Mouse (Mus musculus) ES-E14 (cell line): ENCODE results near the gene Tph1. TPM values are rescaled to one million over a fixed set of nuclear protein-coding genes. Genes with fewer than 3 reads are reported as not detected.

Source experiments
- DNase-seq: peaks from one replicate; pipeline ENCODE4 v3.0.0-alpha.2; 2013; ENCODE audit warnings: low read depth, low spot score
- H3K27ac ChIP-seq: 2 replicates; pipeline ENCODE4 v1.5.1; 2012; ENCODE audit warnings: low read depth, mild to moderate bottlenecking, low read length, moderate library complexity, mixed read lengths; ENCODE audit not compliant: poor library complexity, insufficient read depth, severe bottlenecking
- H3K36me3 ChIP-seq: 2 replicates; pipeline ENCODE4 v1.6.1; 2012; ENCODE audit warnings: mild to moderate bottlenecking, low read length, moderate library complexity, mixed read lengths; ENCODE audit not compliant: control insufficient read depth, poor library complexity, insufficient read depth, severe bottlenecking
- H3K4me1 ChIP-seq, 2 experiments: fragments of 150-350 bp in 1 of 2; sonication (generic) in 1 of 2; 2 replicates each; pipeline ENCODE4 v1.6.1; 2012; ENCODE audit warnings: low read length in 2 of 2, mild to moderate bottlenecking in 1 of 2, mixed read lengths in 1 of 2; ENCODE audit not compliant: control insufficient read depth in 2 of 2, insufficient read depth in 2 of 2, poor library complexity in 1 of 2
- H3K4me3 ChIP-seq, 2 experiments: fragments of 150-350 bp in 1 of 2; sonication (generic) in 1 of 2; 2 replicates each; pipeline ENCODE4 v1.5.1; 2012; ENCODE audit warnings: low read length in 2 of 2, low read depth in 1 of 2, mild to moderate bottlenecking in 1 of 2, mixed read lengths in 1 of 2; ENCODE audit not compliant: insufficient read depth in 1 of 2, poor library complexity in 1 of 2, severe bottlenecking in 1 of 2
- H3K9ac ChIP-seq: 2 replicates; pipeline ENCODE4 v1.6.1; 2012; ENCODE audit warnings: low read depth, mild to moderate bottlenecking, low read length, mixed read lengths; ENCODE audit not compliant: poor library complexity, insufficient read depth, severe bottlenecking
- H3K9me3 ChIP-seq: fragments of 150-350 bp; sonication (generic); 2 replicates; pipeline ENCODE4 v1.6.1; 2012; ENCODE audit warnings: low read depth, mild to moderate bottlenecking, low read length; ENCODE audit not compliant: control insufficient read depth, insufficient read depth
- CHD2 ChIP-seq: IDR thresholded peaks from 2 replicates; pipeline ENCODE4 v1.6.1; 2014; ENCODE audit warnings: mild to moderate bottlenecking, low read depth, low read length, inconsistent platforms
- HCFC1 ChIP-seq: IDR thresholded peaks from 2 replicates; pipeline ENCODE4 v1.6.1; 2012; ENCODE audit warnings: low read length, inconsistent platforms, borderline replicate concordance; ENCODE audit not compliant: insufficient read depth
- MAFK ChIP-seq: IDR thresholded peaks from 2 replicates; pipeline ENCODE4 v1.6.1; 2014; ENCODE audit warnings: mild to moderate bottlenecking, low read depth, low read length, inconsistent platforms; ENCODE audit not compliant: insufficient read depth
- ZC3H11A ChIP-seq: IDR thresholded peaks from 2 replicates; pipeline ENCODE4 v1.6.1; 2012; ENCODE audit warnings: low read depth, mild to moderate bottlenecking, inconsistent platforms, low read length, borderline replicate concordance
- ZNF384 ChIP-seq: IDR thresholded peaks from 2 replicates; pipeline ENCODE4 v1.6.1; 2012; ENCODE audit warnings: low read depth, low read length, inconsistent platforms
- in situ Hi-C, 2 experiments: fragments of 600-800 bp; cut with MboI; formaldehyde crosslinking; loops; one replicate each; pipeline ENCODE4 v1.15.1; 2025; ENCODE audit warnings: low sequenced_read_pairs in 2 of 2, inconsistent platforms in 1 of 2; ENCODE audit not compliant: unreplicated experiment in 2 of 2
- total RNA-seq: library from RNA; depleted of rRNA; stranded (reverse); fragments of 300-350 nt; gene quantifications from 2 replicates; pipeline ENCODE4 v1.2.3, GENCODE M21; 2012; rRNA removed

The Tph1 gene
- 0.32 and 3.6 TPM in 2 replicates for total RNA-seq

GRCm38 (mm10) chr7:46672160-46672672 lies at the start of gene Tph1:
Gene Tph1, minus strand, starts transcription at chr7:46672537.
- DNase-seq, result no peak
- TF ChIP-seq ZNF384 (no peak), MAFK (no peak), CHD2 (no peak), HCFC1 (no peak), ZC3H11A (no peak)
- in situ Hi-C loops, result no loop called here

GRCm38 (mm10) chr7:46720460-46720859 lies 48.1 kb upstream of the Tph1 start:
- H3K4me1 ChIP-seq, result no peaks in the 10 kb centered on the region
- TF ChIP-seq HCFC1 (no peak), CHD2 (no peak), ZC3H11A (no peak), MAFK (no peak), ZNF384 (no peak)
- H3K27ac ChIP-seq, result no peak overlapping the region
- H3K9ac ChIP-seq, result no peak overlapping the region
- in situ Hi-C loops, result no loop called here
- H3K9me3 ChIP-seq, result no peaks in the 10 kb centered on the region
- H3K36me3 ChIP-seq, result no peaks in the 10 kb centered on the region
- no peak for DNase-seq
- H3K4me3 ChIP-seq, result no peak overlapping the region

More at GRCm38 (mm10) chr7:46672160-46672672, at the start of gene Tph1:
- Histone ChIP-seq H3K4me3 (no peak within 1 kb of the TSS), H3K9ac (no peak within 1 kb of the TSS), H3K36me3 (no peaks in the 10 kb centered on the region), H3K27ac (no peak within 1 kb of the TSS), H3K4me1 (no peaks in the 10 kb centered on the region), H3K9me3 (no peaks in the 10 kb centered on the region)

- no peak for DNase-seq
- no peaks in the 10 kb centered on the region for H3K9me3 ChIP-seq
- no peaks in the 10 kb centered on the region for H3K36me3 ChIP-seq
- in situ Hi-C loops, result no loop called here
- no peak overlapping the region for H3K4me3 ChIP-seq
- H3K9ac ChIP-seq, result no peak overlapping the region
- H3K27ac ChIP-seq, result no peak overlapping the region
- no peaks in the 10 kb centered on the region for H3K4me1 ChIP-seq
- TF ChIP-seq CHD2 (no peak), HCFC1 (no peak), ZC3H11A (no peak), MAFK (no peak), ZNF384 (no peak)
Observed at GRCm38 (mm10) chr7:46719526-46719925, 47.2 kb upstream of the Tph1 start.

- no peak overlapping the region for H3K4me3 ChIP-seq
- no peaks in the 10 kb centered on the region for H3K4me1 ChIP-seq
- no peak for DNase-seq
- H3K27ac ChIP-seq, result no peak overlapping the region
- no peak for TF ChIP-seq CHD2
- H3K36me3 ChIP-seq, result no peaks in the 10 kb centered on the region
- H3K9me3 ChIP-seq, result no peaks in the 10 kb centered on the region
- in situ Hi-C loops, result no loop called here
- no peak overlapping the region for H3K9ac ChIP-seq
Observed at GRCm38 (mm10) chr7:46718591-46719270, 46.4 kb upstream of the Tph1 start.

- no peaks in the 10 kb centered on the region for H3K36me3 ChIP-seq
- in situ Hi-C loops, result no loop called here
- no peaks in the 10 kb centered on the region for H3K9me3 ChIP-seq
- TF ChIP-seq ZNF384 (no peak), HCFC1 (no peak)
- no peaks in the 10 kb centered on the region for H3K4me1 ChIP-seq
- H3K27ac ChIP-seq, result no peak overlapping the region
- H3K4me3 ChIP-seq, result no peak overlapping the region
- no peak overlapping the region for H3K9ac ChIP-seq
- DNase-seq, result no peak
Observed at GRCm38 (mm10) chr7:46716897-46717296, 44.6 kb upstream of the Tph1 start.
